Mouse (Mus musculus) induced T-regulatory cell, adult 2 months (primary cell): Measurements from ENCODE around the gene Mcf2l.

ENCODE experiments used
- DNase-seq: peaks from one replicate; pipeline ENCODE4 v3.0.0-alpha.2; 2012; ENCODE audit warnings: low read depth

The Mcf2l gene

GRCm38 (mm10) chr8:12994468-12994867 lies 120.9 kb downstream of the Mcf2l start:
- no peak for DNase-seq

- DNase-seq, result no peak
Measured at GRCm38 (mm10) chr8:12995481-12995880, 121.9 kb downstream of the Mcf2l start.

GRCm38 (mm10) chr8:12996831-12997275 lies 123.2 kb downstream of the Mcf2l start:
- DNase-seq, result no peak

- DNase-seq, result no peak
Measured at GRCm38 (mm10) chr8:12998331-12998730, 124.7 kb downstream of the Mcf2l start.

GRCm38 (mm10) chr8:12999793-13000192 lies 126.2 kb downstream of the Mcf2l start:
- no peak for DNase-seq

GRCm38 (mm10) chr8:13007458-13007857 lies 133.9 kb downstream of the Mcf2l start:
- no peak for DNase-seq

- no peak for DNase-seq
Measured at GRCm38 (mm10) chr8:13010313-13010712, 136.7 kb downstream of the Mcf2l start.

- DNase-seq, result no peak
Measured at GRCm38 (mm10) chr8:13019560-13019959, 146.0 kb downstream of the Mcf2l start.

DNA sequence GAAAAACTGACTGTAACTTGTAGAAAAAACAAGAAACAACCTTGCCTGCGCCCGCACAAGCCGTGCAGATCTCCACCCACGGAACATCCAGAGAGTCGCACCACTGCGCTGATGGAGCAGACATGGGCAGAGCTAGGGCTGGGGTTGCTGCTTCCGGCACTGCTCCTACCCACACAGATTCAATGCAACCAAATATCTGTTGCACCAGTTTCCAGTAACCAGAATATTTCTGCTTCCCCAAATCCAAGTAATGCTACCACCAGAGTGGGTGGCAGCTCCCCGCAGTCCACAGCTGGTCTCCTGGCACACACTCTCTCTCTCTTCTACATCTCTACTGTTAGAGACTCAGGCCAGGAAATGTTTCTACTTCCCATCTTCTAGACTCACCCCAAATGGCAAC lies 148.2 kb downstream of the Mcf2l start:
- DNase-seq, result no peak

GRCm38 (mm10) chr8:13025487-13026224 lies 152.1 kb downstream of the Mcf2l start, which contains the start of gene F7:
Gene F7, plus strand, starts transcription at chr8:13026034.
- DNase-seq, result no peak

DNA sequence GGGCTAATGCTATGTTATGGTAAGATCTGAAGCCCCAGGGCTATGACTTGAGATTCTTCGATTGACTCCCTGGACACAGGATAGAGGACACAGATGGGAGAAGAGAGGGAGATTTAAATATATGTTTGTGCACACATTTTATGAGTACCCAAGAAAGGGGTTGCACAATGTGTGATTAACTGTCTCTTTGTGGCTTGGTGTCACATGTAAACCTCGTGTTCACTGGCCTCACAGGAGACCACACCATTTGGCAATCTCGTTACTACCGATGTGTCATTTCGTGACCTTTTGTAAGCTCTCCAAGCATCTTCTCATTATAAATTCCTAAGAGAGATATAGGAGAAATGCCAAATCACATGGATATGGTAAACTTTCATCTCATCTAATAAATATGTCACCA lies 154.0 kb downstream of the Mcf2l start:
- DNase-seq, result no peak

DNA sequence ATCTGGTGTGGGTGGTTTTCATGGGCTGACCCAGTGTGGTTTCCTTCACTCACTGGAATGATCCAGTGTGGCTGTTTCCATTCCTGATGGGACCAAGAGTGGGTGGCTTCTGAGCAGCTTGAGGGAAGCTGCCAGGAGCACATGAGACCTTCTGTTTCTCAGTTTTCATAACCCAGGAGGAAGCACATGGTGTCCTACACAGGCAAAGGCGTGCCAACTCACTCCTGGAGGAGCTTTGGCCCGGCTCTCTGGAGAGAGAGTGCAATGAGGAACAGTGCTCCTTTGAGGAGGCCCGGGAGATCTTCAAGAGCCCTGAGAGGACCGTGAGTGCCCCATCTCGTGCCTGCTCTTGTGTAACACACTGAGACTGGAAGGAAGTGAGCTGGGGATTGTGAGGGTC lies 154.9 kb downstream of the Mcf2l start:
- no peak for DNase-seq

DNA sequence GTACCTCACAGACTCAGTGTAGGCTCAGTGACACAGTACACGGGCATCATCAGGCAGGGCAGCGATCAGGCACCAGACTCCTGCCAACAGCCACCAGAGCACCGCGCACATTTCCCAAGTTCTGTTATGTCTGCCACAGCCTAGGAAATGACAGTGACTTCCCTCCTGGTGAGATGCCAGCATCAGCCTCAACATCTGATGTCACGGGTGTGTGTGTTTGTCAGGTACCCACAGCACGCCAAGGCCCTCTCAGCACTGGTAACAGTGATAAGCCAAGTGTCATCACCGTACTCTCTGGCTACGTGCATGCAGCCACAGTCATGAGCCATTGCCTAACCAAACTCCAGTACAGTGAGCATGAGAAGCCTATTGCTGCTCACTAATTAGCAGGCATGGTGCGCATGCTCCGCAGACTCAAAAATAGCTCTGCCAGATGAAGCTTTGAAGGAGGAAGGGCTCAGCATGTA lies 162.8 kb downstream of the Mcf2l start:
- no peak for DNase-seq

GRCm38 (mm10) chr8:13037015-13037414 lies 163.4 kb downstream of the Mcf2l start, which contains the start of gene F10:
Gene F10, plus strand, starts transcription at chr8:13037308.
- DNase-seq, result no peak

DNA sequence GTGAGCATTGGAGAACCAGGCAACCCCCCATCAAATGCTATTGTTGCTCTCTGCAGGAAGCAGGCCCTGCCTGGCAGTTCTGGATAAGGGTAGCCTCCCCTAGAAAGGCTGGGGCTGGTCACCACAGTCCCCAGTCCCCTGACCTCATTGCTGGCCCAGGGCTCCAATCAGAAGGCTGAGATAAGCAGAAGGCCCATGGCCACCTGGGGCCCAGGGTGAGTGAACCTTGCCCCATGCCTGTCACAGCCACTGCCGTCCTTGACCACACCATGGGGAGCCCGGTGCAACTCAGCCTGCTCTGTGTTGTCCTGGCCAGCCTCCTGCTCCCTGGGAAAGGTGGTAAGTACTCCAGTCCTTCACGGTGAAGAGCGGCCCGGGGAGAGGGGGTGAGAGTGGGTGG lies 164.0 kb downstream of the Mcf2l start:
- DNase-seq, result no peak

- DNase-seq, result no peak
Measured at GRCm38 (mm10) chr8:13039054-13039453, 165.4 kb downstream of the Mcf2l start.

GRCm38 (mm10) chr8:13041459-13041858 lies 167.9 kb downstream of the Mcf2l start:
- DNase-seq, result no peak

DNA sequence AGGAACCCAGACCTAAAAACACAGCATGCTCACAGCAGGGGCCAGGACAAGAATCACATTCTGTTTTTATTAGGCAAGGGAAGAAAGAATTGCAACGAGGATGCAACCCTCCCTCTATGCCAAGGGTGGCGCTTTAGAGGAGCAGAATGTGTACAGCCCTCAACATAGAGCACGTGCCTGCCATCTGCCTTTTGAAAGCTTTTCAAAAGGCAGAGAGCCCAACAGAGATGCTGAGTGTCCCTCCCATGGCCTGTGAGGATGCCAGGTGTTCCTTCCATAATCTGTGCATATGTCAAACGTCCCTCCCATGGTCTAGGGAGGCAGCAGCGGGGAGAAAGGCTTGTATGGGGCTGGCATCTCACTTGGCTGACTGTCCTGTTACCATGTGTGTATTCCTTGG lies 174.0 kb downstream of the Mcf2l start:
- no peak for DNase-seq

- no peak for DNase-seq
Measured at GRCm38 (mm10) chr8:13050550-13050949, 176.9 kb downstream of the Mcf2l start.

DNA sequence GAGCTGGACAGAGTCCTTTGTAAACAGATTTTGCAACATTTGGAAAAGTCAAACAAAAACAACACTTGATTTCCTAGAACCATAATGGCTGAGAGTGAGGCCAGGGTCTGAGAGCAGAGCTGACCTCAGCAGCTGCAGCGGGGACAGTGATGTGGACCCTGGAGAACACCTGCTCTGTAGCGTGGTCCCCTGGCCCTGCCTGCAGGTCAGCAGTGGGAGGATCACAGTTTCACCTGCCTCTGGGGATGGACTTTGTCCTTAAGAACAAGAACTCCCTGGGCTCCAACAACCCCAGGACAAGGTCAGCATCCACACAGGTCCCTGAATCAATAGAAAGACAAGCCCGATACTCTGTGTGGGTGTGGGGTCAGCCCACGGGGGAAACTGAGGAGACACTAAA lies 183.7 kb downstream of the Mcf2l start:
- DNase-seq, result no peak

DNA sequence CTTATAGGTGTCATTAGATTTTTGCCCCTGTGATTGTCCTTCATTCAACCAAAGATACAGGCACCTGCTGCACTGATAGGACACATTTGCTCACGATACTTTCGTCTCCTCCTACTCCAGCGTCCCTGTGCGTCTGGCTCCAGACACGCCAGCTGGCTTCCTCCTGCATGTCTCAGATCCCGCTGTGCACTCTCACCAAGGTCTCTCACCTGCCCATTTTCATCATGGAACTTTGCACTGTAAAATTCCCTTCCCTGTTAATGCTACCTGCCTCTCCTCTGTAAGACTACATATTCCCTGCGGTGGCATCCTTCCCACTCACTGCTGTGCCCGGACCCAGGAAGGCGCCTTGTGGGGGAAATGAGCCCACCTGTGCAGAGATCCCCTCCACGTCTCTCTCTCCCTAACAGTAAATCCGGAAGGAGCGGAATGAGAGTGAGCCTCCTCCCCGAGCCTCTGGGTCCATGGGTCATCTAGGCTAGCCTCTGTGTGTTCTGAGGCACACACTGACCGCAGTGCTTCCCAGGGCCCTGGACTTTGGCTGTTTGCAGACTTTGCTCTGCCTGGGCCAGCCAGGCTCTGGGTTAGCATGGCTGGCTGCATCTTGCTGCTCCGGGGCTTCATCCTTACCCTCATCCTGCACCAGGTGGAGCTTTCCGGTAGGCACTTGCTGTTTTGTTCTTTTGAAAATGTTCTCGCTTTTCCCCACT lies 187.0 kb downstream of the Mcf2l start, which contains the start of gene Proz:
Proz (plus strand) TSS at position 474 of the 710 bp plus-strand sequence.
- DNase-seq, result no peak

DNA sequence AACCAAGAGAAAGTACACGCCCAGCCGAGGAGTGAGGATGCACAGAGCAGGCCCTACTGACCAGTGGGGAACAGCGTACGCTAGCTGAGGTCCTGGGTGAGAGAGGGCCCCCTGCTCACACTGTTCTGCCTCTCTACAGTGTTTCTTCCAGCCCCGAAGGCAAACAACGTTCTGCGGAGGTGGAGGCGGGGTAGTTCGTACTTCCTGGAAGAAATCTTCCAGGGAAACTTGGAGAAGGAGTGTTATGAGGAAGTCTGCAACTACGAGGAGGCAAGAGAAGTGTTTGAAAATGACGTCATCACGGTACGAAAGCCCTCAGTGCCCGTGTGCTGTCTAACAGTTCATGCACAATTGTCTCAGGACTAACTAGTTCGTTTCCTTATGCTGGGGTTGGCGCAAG lies 189.5 kb downstream of the Mcf2l start:
- no peak for DNase-seq
